Mouse (Mus musculus): Measurements from ENCODE around the gene Rbm6.

GRCm38 (mm10) chr9:107914764-107915420, 41.9 kb upstream of the Rbm6 start:
- no peak for TF ChIP-seq POLR2A (IDR thresholded peaks at IDR 0.05; ENCODE audit: extremely low read depth, insufficient read depth, low read length)
- no peak for TF ChIP-seq CTCF (IDR thresholded peaks at IDR 0.05; ENCODE audit: low read depth, low read length)
